Mouse (Mus musculus): ENCODE data around the gene Nelfb. TPM values are rescaled to one million over a fixed set of nuclear protein-coding genes. Genes with fewer than 3 reads are reported as not detected.
A peak's percentile ranks its signal among the peaks of the same experiment; 100 is the strongest.

Nelfb gene
- polyA plus RNA-seq, 1 experiment = 22.9 TPM

DNA sequence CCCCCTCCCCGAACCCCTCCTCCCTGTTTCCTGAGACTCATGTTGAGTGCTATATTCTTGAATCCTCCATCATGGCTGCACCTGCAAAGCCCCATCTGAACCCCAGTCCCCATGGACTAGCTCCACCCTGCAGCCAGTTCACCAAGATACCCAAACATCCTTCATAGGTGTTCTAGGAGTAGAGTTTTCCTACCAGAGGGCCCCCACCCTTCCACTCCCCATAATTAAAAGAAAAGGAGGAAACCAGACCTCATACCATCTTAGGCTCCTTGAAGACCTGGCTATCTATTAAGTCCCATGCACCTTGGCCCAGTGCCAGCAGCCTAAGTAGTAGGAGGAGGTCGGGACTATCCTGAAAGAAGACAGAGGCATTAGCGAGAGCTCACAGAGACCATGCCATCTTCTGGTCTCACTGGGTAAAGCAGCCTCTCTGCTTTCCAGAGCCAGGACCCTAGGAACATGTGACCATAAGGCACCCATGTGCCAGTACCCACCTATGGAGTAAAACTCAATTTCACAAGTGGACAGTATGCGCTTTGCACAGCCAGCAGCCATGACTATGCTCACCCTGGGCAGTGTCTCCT, 7.6 kb downstream of the Nelfb start:
- Histone ChIP-seq H3K36me3 (replicated peaks; ENCODE audit: low read length) (peaks cover 99% of the 10 kb centered on the region), H3K4me1 (peaks cover 83% of the 10 kb centered on the region), H3K9me3 (no peaks in the 10 kb centered on the region), H3K27me3 (replicated peaks) (no peaks in the 10 kb centered on the region), H3K4me3 (replicated peaks) (no peak overlapping the region)
- no peak for TF ChIP-seq FLI1 (IDR thresholded peaks at IDR 0.05; ENCODE audit: low read length)
- TF ChIP-seq GATA1 (IDR thresholded peaks at IDR 0.05; ENCODE audit: borderline replicate concordance, low read length) = no peak

DNA sequence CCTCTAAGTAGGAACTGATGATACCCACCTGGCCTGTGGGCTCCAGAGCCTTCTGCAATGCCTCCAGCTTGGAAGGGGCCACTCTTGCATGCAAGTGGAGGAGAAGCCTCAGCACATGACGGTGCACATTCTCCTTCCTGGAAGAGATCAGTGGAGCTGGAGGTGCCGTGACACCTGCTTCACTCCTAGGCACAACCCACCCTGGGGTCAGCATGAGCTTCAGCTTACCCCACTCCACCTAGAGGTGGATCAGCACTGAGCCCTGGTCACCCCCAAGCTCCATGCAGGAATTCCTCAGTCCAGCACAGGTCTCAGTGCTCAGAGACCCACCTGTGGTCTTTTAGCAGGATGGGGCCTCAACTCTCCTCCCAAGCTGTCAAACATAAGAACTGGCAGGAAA, 10.7 kb downstream of the Nelfb start:
- no peak overlapping the region for H3K4me3 ChIP-seq (replicated peaks)
- H3K27me3 ChIP-seq (replicated peaks) = no peaks in the 10 kb centered on the region
- H3K36me3 ChIP-seq (replicated peaks; ENCODE audit: low read length) = peaks cover 79% of the 10 kb centered on the region
- peaks cover 87% of the 10 kb centered on the region for H3K4me1 ChIP-seq
- no peaks in the 10 kb centered on the region for H3K9me3 ChIP-seq
- no peak for TF ChIP-seq GATA1 (IDR thresholded peaks at IDR 0.05; ENCODE audit: borderline replicate concordance, low read length)
- no peak for TF ChIP-seq FLI1 (IDR thresholded peaks at IDR 0.05; ENCODE audit: low read length)

DNA sequence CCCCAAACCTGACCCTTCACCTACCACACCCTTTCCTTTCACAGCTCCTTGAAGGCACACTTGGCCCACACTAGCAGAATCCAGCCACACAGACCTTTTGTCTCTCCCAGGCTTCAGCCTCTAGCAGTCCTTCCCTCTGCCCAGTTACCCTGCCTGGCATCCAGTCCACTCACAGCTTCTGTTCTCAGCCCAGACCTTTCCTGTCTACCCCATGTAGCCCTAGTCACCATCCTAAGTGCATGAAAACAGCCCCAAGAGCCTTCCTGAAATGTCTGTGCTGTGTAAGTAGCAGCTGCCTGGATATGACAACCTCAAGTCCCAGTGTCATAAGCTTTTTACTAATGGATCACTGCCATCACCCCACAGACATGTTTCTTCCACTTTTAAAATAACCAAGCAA, 13.3 kb downstream of the Nelfb start:
- no peaks in the 10 kb centered on the region for H3K9me3 ChIP-seq
- no peak for TF ChIP-seq GATA1 (IDR thresholded peaks at IDR 0.05; ENCODE audit: borderline replicate concordance, low read length)
- no peak for TF ChIP-seq FLI1 (IDR thresholded peaks at IDR 0.05; ENCODE audit: low read length)
- H3K4me1 ChIP-seq = peaks cover 88% of the 10 kb centered on the region
- H3K4me3 ChIP-seq (replicated peaks) = peak overlapping the region; percentile 40
- H3K27me3 ChIP-seq (replicated peaks) = no peaks in the 10 kb centered on the region
- peaks cover 79% of the 10 kb centered on the region for H3K36me3 ChIP-seq (replicated peaks; ENCODE audit: low read length)

DNA sequence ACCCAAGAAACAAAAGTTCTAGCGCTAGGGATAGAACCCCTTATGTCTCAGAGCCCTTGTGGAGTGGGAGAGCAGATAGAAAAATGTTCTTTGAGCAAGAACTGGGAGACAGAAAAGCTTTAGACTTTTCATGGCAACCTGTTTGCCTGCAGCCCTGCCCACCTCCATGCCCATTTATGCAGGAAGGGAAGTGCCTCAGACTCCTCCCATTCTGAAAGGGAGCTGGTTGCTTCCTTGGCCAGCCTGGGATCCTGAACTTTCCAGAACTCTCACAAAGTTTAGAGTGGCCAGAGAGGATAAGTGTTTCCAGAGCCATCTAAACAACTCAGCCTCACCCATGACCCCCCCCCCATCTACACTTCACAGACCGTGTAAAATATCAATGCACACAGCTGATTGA, 14.1 kb downstream of the Nelfb start:
- H3K27me3 ChIP-seq (replicated peaks) = no peaks in the 10 kb centered on the region
- H3K9me3 ChIP-seq = no peaks in the 10 kb centered on the region
- peaks cover 77% of the 10 kb centered on the region for H3K36me3 ChIP-seq (replicated peaks; ENCODE audit: low read length)
- peak overlapping the region; percentile 95 for H3K4me3 ChIP-seq (replicated peaks)
- no peak for TF ChIP-seq FLI1 (IDR thresholded peaks at IDR 0.05; ENCODE audit: low read length)
- TF ChIP-seq GATA1 (IDR thresholded peaks at IDR 0.05; ENCODE audit: borderline replicate concordance, low read length) = no peak
- H3K4me1 ChIP-seq = peaks cover 87% of the 10 kb centered on the region

DNA sequence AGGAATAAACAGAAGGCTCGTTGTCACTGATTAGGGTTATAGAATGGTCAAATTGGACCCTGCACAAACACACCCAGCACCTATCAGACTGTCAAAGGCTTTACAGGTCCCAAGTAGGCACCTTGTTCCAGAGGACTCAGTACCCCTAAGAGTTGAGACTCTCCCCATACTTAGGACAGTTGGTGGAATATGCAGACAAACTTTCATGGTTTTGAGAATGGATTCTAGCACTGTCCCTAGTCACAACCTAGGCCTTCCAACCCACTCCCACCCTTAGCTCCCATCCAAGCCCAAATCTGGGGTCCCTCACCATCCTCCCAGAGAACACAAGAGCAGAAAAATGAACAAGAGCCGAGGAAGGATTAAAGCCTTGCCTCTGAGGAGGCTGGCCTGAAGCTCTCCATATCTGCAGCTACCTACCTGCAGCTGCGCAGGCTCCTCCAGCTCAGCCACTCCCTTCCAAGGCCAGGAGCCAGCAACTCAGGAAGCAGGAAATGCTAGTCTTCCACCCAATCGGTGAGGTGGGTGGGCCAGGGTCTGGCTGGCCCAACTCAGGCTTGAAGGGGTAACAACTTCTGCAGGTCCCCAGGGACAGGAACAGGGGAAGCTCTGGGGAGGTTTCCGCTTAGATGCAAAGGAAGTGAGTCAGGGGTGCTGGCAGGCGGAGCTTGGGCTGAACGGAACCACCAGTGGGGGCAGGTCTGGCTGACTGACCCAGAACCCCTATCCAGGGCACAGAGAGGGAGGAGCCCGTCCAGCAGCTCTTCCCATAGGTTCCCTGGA, 14.9 kb downstream of the Nelfb start, which contains the start of gene Tor4a:
Gene Tor4a (minus strand): TSS at position 715 of the 783 bp plus-strand sequence.
- Histone ChIP-seq H3K9me3 (no peaks in the 10 kb centered on the region), H3K36me3 (replicated peaks; ENCODE audit: low read length) (peaks cover 75% of the 10 kb centered on the region), H3K4me3 (replicated peaks) (peak within 1 kb of the TSS; percentile 95), H3K27me3 (replicated peaks) (no peaks in the 10 kb centered on the region), H3K4me1 (peaks cover 89% of the 10 kb centered on the region)
- TF ChIP-seq FLI1 (IDR thresholded peaks at IDR 0.05; ENCODE audit: low read length) (no peak), GATA1 (IDR thresholded peaks at IDR 0.05; ENCODE audit: borderline replicate concordance, low read length) (no peak)

DNA sequence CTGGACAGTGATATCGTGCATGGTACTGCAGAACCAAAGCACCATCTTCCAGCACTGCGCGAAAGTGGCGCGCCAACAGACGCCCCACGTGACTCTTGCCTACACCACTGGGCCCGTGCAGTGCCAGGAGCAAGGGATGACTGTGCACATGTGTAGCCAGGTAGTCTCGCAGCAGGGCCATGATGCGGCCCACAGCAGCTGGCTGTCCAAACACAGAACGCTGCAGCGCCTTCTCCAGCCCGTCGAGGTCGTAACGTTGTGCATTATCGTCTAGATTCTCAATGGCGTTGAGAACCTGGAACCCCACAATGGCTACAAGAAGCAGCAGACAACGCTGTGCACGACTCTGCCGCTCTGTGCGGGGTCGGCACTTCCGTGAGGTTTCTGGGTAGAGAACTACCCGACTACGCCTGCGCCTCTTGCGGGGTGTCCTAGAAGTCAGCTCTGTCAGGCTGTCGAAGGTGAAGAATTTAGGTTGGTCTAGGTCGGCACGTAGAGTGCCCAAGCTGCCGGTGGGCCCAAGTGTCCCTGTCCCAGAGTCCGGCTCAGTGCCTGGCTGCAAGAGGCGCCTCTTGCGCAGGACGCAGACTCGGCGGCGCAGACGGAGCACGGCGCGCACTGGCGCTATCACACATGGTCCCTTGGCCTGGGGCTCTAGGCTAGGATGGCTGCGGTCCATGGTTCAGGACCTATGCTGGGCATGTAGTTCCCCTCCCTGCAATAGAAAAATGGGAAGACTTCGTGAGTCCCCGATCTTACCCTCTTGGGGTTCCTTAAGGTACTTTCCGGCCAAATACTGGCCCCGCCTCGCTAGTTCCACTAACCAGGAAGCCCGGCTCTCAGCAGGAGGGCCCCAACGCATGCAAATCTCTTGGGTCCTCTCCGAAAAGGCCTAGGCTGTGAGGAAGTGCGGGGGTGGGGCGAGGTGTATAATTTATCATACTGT, 15.8 kb downstream of the Nelfb start:
- Histone ChIP-seq H3K27me3 (replicated peaks) (no peaks in the 10 kb centered on the region), H3K9me3 (no peaks in the 10 kb centered on the region), H3K4me1 (peaks cover 86% of the 10 kb centered on the region), H3K4me3 (replicated peaks) (peak overlapping the region; percentile 95), H3K36me3 (replicated peaks; ENCODE audit: low read length) (peaks cover 75% of the 10 kb centered on the region)
- TF ChIP-seq FLI1 (IDR thresholded peaks at IDR 0.05; ENCODE audit: low read length) (no peak), GATA1 (IDR thresholded peaks at IDR 0.05; ENCODE audit: borderline replicate concordance, low read length) (no peak)

DNA sequence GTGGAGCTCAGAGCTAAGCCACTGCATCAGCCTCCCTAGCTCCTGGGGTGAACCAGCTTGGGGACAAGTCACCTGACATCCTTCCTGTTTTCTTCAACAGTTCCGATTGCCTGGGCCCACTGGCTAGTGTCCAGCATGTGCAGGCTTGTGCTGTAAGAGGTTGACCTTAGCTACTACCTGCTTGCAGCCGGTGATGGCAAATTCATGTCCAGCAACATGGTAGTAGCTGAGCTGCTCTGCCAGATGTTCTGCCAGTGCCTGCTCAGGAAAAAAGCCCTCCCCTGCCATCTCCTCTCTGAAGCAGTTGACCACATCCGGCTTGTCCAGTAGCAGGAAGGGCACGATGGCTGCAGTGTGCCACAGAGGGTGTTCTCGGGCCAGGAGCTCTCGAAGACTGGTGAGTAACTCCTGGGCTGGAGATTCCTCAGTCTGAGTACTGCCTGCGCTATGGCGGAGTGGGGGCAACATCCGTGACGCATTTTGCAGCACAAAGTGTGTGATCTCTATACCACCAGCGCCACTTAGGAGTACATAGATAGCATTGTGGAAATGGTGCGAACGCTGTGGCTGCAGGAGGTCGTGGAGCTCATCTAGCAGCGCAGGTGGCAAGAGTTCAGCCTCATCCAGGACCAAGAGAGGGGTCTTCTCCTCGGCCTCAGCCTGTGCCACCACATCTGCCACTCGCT, 16.7 kb downstream of the Nelfb start:
- Histone ChIP-seq H3K36me3 (replicated peaks; ENCODE audit: low read length) (peaks cover 69% of the 10 kb centered on the region), H3K27me3 (replicated peaks) (no peaks in the 10 kb centered on the region), H3K9me3 (no peaks in the 10 kb centered on the region), H3K4me1 (peaks cover 77% of the 10 kb centered on the region), H3K4me3 (replicated peaks) (peak overlapping the region; percentile 95)
- TF ChIP-seq GATA1 (IDR thresholded peaks at IDR 0.05; ENCODE audit: borderline replicate concordance, low read length) (no peak), FLI1 (IDR thresholded peaks at IDR 0.05; ENCODE audit: low read length) (0 out of 2 replicates have a peak, but pooled peaks have one; percentile 15)

DNA sequence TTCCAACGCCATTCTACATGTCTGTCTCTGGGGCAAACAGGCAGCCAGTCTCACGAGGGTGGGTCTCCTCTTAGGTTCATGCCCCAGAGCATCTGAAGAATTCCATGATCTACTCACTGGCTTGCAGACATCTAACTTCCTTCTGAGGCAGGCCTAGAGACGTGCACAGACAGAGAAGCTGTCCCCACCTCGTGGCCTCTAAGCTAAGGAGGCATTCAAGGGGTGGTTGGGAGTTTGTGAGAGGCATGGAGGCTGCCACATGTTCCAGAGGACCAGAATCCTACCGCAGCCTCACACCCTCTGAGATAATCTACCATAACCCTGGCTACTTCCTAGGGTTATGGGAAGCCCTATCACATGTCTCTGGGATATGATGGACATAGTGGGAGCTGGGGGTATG, 17.3 kb downstream of the Nelfb start:
- peaks cover 73% of the 10 kb centered on the region for H3K4me1 ChIP-seq
- no peaks in the 10 kb centered on the region for H3K27me3 ChIP-seq (replicated peaks)
- H3K9me3 ChIP-seq = no peaks in the 10 kb centered on the region
- TF ChIP-seq GATA1 (IDR thresholded peaks at IDR 0.05; ENCODE audit: borderline replicate concordance, low read length) (no peak), FLI1 (IDR thresholded peaks at IDR 0.05; ENCODE audit: low read length) (no peak)
- peak overlapping the region; percentile 95 for H3K4me3 ChIP-seq (replicated peaks)
- H3K36me3 ChIP-seq (replicated peaks; ENCODE audit: low read length) = peaks cover 63% of the 10 kb centered on the region

DNA sequence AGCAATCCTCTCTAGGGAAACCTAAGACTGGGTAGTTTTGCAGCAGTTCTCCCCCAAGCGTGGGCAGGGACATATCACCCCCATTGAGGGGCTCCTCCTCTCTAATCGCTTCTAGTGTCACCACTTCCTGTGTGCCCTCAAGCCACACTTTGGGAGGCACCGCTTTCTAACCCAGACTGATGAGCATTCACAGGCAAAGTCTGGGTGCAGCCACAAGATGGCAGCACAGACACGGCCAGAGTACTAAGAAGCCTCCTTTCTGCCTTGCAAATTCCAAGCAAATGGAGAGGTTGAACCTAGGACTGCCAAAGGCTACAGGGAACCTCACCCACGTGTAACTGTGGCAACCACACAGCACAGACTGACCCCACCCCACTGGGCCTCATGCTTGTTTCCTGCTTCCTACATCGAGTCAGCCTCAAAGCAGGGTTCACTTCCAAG, 17.9 kb downstream of the Nelfb start:
- Histone ChIP-seq H3K36me3 (replicated peaks; ENCODE audit: low read length) (peaks cover 56% of the 10 kb centered on the region), H3K27me3 (replicated peaks) (no peaks in the 10 kb centered on the region), H3K4me1 (peaks cover 66% of the 10 kb centered on the region), H3K4me3 (replicated peaks) (peak overlapping the region; percentile 95), H3K9me3 (no peaks in the 10 kb centered on the region)
- no peak for TF ChIP-seq GATA1 (IDR thresholded peaks at IDR 0.05; ENCODE audit: borderline replicate concordance, low read length)
- no peak for TF ChIP-seq FLI1 (IDR thresholded peaks at IDR 0.05; ENCODE audit: low read length)
